Mouse (Mus musculus): ENCODE measurements around the gene Baiap2l2.

Gene Baiap2l2

DNA sequence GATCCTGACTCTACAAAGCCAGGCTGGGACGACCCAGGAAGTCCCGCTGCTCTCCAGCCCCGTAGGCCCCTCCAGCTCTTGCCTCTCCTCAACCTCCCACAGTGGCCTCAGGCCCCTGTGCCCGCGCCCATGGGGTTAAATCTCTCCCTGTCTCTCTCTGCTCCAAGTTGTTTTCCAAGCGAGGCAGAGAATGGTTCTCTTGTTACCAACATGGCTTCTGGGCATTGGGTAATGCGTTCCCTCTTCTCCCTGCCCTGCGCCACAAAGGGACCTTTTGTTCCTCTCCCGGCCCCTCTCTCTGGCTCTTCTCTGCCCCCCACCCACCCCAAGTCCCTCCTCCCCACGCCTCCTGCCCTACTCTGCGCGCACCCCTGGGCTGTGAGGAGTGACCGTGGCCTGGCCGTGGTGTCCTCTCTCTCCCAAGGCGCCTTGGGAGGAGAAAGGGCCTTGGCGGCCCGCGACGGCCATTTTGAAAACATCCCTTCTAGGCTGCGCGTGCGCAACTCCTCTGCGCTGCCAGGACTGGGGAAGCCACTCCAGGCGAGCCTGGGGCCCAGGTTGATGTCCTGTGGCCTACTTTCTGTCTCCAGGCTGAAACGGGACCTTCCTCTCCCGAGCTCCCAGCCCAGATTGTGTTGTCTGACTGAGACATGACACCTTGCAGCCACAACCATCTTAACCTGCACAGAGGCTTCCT, 72.4 kb downstream of the Baiap2l2 start:
- no peak for DNase-seq (ENCODE audit: low read depth, low spot score)

- no peak for DNase-seq (ENCODE audit: low read depth, low spot score)
Observed at GRCm38 (mm10) chr15:79210357-79210756, 75.0 kb downstream of the Baiap2l2 start.

DNA sequence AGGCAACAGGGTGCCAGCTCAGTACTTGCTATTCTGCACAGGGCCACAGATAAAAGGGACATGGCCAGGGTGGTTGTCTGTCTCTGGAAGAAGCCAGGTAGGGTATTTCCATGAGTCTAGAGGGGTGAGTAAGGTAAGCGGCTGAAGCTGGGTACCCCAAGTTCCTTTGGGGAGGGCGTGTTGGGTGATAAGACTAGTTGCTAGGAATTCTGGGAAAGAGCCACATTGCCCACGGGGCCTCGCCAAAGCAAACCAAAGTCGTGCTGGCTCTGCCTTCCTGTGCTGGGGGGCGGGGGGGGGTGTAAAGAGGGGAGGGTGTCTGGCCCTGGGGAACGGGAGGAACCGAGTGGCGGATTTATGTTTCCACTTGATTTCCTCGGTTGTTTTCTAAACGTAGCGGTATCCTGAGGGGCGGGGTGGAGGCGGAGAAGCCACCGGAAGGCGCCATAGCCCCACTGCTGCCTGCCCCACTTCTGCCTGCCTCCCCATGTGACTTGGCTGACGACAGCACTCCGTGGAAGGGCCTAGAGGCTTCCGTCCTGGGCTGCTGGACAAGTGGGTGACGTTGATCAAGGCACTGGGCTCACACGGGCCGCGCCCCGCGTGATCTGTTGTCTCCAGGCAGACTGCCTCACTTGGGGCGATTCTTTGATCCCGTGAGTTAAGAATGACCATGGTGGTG, 76.4 kb downstream of the Baiap2l2 start:
- no peak for DNase-seq (ENCODE audit: low read depth, low spot score)

- DNase-seq (ENCODE audit: low read depth, low spot score): no peak
Observed at GRCm38 (mm10) chr15:79208211-79208610, 77.1 kb downstream of the Baiap2l2 start.
